In genomic region chr1:171018737-171019136, GRCm38 (mm10) we compare ENCODE assay signal across 1 mouse cellular context.
TF ChIP-seq lines count a peak whose summit lies in the region.

Gene Fcgr4, plus strand, starts transcription at chr1:171018920.

TF ChIP-seq in CH12.LX, 34 proteins besides CTCF, POLR2A, EP300 and RAD21 (continued from another document):
- peak; percentile 73; the same call in 1 of the 2 replicates for TF ChIP-seq CHD1 (IDR thresholded peaks at IDR 0.05; ENCODE audit: low read depth, low read length)
- TF ChIP-seq NRF1 (IDR thresholded peaks at IDR 0.05; ENCODE audit: low read depth, low read length) = no peak; the same call in 1 of the 2 replicates
- TF ChIP-seq ELF1 (IDR thresholded peaks at IDR 0.05; ENCODE audit: low read depth, low read length) = peak; percentile 68; the same call in 1 of the 2 replicates
